Mouse (Mus musculus) MEL (cell line): Measurements from ENCODE around the gene Diaph2. TPM values are rescaled to one million over a fixed set of nuclear protein-coding genes. Genes with fewer than 3 reads are reported as not detected.

Experiments used
- DNase-seq: peaks from one replicate; pipeline ENCODE4 v3.0.0; 2011; ENCODE audit warnings: low read depth, low spot score
- H3K27ac ChIP-seq: 2 replicates; pipeline ENCODE4 v1.5.1; 2012; ENCODE audit warnings: low read depth, mild to moderate bottlenecking, control low read depth, low read length, moderate library complexity; ENCODE audit not compliant: control insufficient read depth
- H3K27me3 ChIP-seq, 2 experiments: fragments of 150-350 bp in 1 of 2; sonication (generic) in 1 of 2; 2 replicates each; pipeline ENCODE4 v1.6.1; 2012; ENCODE audit warnings: low read length in 2 of 2, mild to moderate bottlenecking in 2 of 2, improper control_type of control experiment in 1 of 2, moderate library complexity in 1 of 2; ENCODE audit not compliant: insufficient read depth in 2 of 2, control insufficient read depth in 1 of 2
- H3K36me3 ChIP-seq, 2 experiments: 2 replicates each; pipeline ENCODE4 v1.6.1; 2012 to 2014; ENCODE audit warnings: low read length in 2 of 2, improper control_type of control experiment in 1 of 2, inconsistent platforms in 1 of 2, mild to moderate bottlenecking in 1 of 2; ENCODE audit not compliant: insufficient read depth in 2 of 2, control insufficient read depth in 1 of 2
- H3K4me1 ChIP-seq, 2 experiments: fragments of 150-350 bp in 1 of 2; sonication (generic) in 1 of 2; 2 replicates each; pipeline ENCODE4 v1.6.1; 2012; ENCODE audit warnings: low read length in 2 of 2, improper control_type of control experiment in 1 of 2, mild to moderate bottlenecking in 1 of 2; ENCODE audit not compliant: insufficient read depth in 2 of 2, control insufficient read depth in 1 of 2
- H3K4me3 ChIP-seq, 2 experiments: fragments of 150-350 bp in 1 of 2; sonication (generic) in 1 of 2; 2 replicates each; pipeline ENCODE4 v1.5.1; 2012; ENCODE audit warnings: low read depth in 2 of 2, low read length in 2 of 2, mild to moderate bottlenecking in 2 of 2, moderate library complexity in 2 of 2, control low read depth in 1 of 2, improper control_type of control experiment in 1 of 2; ENCODE audit not compliant: control insufficient read depth in 1 of 2, insufficient read depth in 1 of 2
- H3K79me2 ChIP-seq: 2 replicates; pipeline ENCODE4 v1.6.1; 2012; ENCODE audit warnings: mild to moderate bottlenecking, low read length, moderate library complexity; ENCODE audit not compliant: control insufficient read depth, poor library complexity, insufficient read depth
- H3K9ac ChIP-seq: 2 replicates; pipeline ENCODE4 v1.6.1; 2012; ENCODE audit warnings: low read depth, mild to moderate bottlenecking, control low read depth, low read length, moderate library complexity; ENCODE audit not compliant: control insufficient read depth, poor library complexity, severe bottlenecking
- H3K9me3 ChIP-seq: fragments of 150-350 bp; sonication (generic); replicated peaks from 2 replicates; pipeline ENCODE4 v1.6.1; 2012; ENCODE audit warnings: mild to moderate bottlenecking, low read length, improper control_type of control experiment, moderate library complexity; ENCODE audit not compliant: insufficient read depth
- EP300 ChIP-seq, 2 experiments: IDR thresholded peaks; 2 replicates each; pipeline ENCODE4 v1.6.1; 2011; ENCODE audit warnings: improper control_type of control experiment in 2 of 2, low read length in 2 of 2, low read depth in 1 of 2, mild to moderate bottlenecking in 1 of 2
- JUND ChIP-seq: IDR thresholded peaks from 2 replicates; pipeline ENCODE4 v1.6.1; 2011; ENCODE audit warnings: low read depth, mild to moderate bottlenecking, improper control_type of control experiment, low read length
- MAZ ChIP-seq: IDR thresholded peaks from 2 replicates; pipeline ENCODE4 v1.6.1; 2012; ENCODE audit warnings: low read depth, mild to moderate bottlenecking, inconsistent platforms, low read length, improper control_type of control experiment
- MXI1 ChIP-seq: IDR thresholded peaks from 2 replicates; pipeline ENCODE4 v1.6.1; 2011; ENCODE audit warnings: mild to moderate bottlenecking, low read depth, low read length, improper control_type of control experiment
- MYC ChIP-seq: IDR thresholded peaks from 2 replicates; pipeline ENCODE4 v1.6.1; 2011; ENCODE audit warnings: low read depth, mild to moderate bottlenecking, low read length, improper control_type of control experiment, moderate library complexity
- POLR2A ChIP-seq, 2 experiments: IDR thresholded peaks; 2 replicates each; pipeline ENCODE4 v1.6.1; 2011 to 2012; ENCODE audit warnings: low read length in 2 of 2, mild to moderate bottlenecking in 2 of 2, control low read depth in 1 of 2, improper control_type of control experiment in 1 of 2, low read depth in 1 of 2, moderate library complexity in 1 of 2; ENCODE audit not compliant: control insufficient read depth in 1 of 2, insufficient read depth in 1 of 2, poor library complexity in 1 of 2
- POLR2AphosphoS5 ChIP-seq: IDR thresholded peaks from 2 replicates; pipeline ENCODE4 v1.6.1; 2012; ENCODE audit warnings: low read depth, borderline replicate concordance, mild to moderate bottlenecking, inconsistent platforms, low read length, moderate library complexity, mixed read lengths
- SIN3A ChIP-seq: IDR thresholded peaks from 2 replicates; pipeline ENCODE4 v1.6.1; 2012; ENCODE audit warnings: low read length, improper control_type of control experiment, inconsistent platforms
- TCF12 ChIP-seq: IDR thresholded peaks from 2 replicates; pipeline ENCODE4 v1.6.1; 2014; ENCODE audit warnings: low read depth, mild to moderate bottlenecking, inconsistent platforms, low read length, improper control_type of control experiment, moderate library complexity
- UBTF ChIP-seq: IDR thresholded peaks from 2 replicates; pipeline ENCODE4 v1.6.1; 2012; ENCODE audit warnings: low read depth, mild to moderate bottlenecking, inconsistent platforms, low read length, improper control_type of control experiment, moderate library complexity, borderline replicate concordance; ENCODE audit not compliant: insufficient read depth
- ZC3H11A ChIP-seq: IDR thresholded peaks from 2 replicates; pipeline ENCODE4 v1.6.1; 2012; ENCODE audit warnings: low read depth, mild to moderate bottlenecking, inconsistent platforms, low read length, improper control_type of control experiment
- ZKSCAN1 ChIP-seq: IDR thresholded peaks from 2 replicates; pipeline ENCODE4 v1.6.1; 2012; ENCODE audit warnings: low read depth, mild to moderate bottlenecking, inconsistent platforms, low read length, improper control_type of control experiment, moderate library complexity
- polyA plus RNA-seq, 2 experiments: library from polyadenylated mRNA; stranded (reverse) in 1 of 2; unstranded in 1 of 2; fragments of >175 nt in 1 of 2; fragments of >200 nt in 1 of 2; gene quantifications; 2 replicates each; pipeline versions ENCODE4 v1.2.1 to v1.2.4; 2012; ENCODE audit warnings: low replicate concordance in 2 of 2, low read depth in 1 of 2; ENCODE audit not compliant: insufficient read length in 2 of 2, insufficient read depth in 1 of 2, missing spikeins in 1 of 2
- total RNA-seq: library from RNA; depleted of rRNA; stranded (reverse); fragments of 300-350 nt; gene quantifications from 2 replicates; pipeline ENCODE4 v1.2.3, GENCODE M21; 2012; rRNA removed

Gene Diaph2
- total RNA-seq (not detected in 2 replicates), polyA plus RNA-seq (under 1 TPM in 1 of 2 experiments, not detected in 1; 0.03 TPM)

DNA sequence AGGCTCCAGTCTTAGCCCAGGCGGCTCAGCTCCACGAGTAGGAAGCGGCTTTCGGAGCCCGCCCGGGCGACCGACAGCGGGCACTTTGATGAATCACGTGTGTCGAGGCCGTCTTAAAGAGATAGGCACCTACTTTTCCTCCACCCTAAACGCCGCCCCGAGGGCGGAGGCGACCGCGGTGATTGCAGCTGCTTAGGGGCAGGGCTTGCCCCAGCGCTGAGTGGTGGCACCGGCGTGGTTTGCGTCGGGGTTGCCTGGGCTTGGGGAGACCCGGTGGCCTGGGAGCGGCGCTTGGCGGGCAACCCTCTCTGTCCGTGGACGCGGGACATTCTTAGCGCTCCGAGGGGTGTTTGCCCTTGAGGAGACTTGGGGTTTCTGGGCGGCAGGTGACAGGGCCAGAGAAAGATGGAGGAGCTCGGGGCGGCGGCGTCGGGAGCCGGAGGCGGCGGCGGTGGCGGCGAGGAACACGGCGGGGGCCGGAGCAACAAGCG lies at the start of gene Diaph2:
Diaph2 (plus strand) TSS at position 172 of the 491 bp plus-strand sequence.
- Histone ChIP-seq H3K9ac (no peak within 1 kb of the TSS), H3K36me3 (no peaks in the 10 kb centered on the region; a peak in 1 of 4 replicates), H3K9me3 (no peaks in the 10 kb centered on the region), H3K27ac (no peak within 1 kb of the TSS), H3K27me3 (no peaks in the 10 kb centered on the region), H3K4me3 (no peak within 1 kb of the TSS), H3K79me2 (no peaks in the 10 kb centered on the region), H3K4me1 (no peaks in the 10 kb centered on the region)
- DNase-seq: no peak
- TF ChIP-seq MYC: no peak
- TF ChIP-seq SIN3A: no peak
- no peak for TF ChIP-seq ZKSCAN1
- 0 out of 4 replicates have a peak, but pooled peaks of 1 of the 2 experiments have one; percentile 22 for TF ChIP-seq POLR2A (IDR thresholded peaks at IDR 0.05; ENCODE audit: control insufficient read depth in 1 of 2, insufficient read depth in 1 of 2, low read depth in 1 of 2, low read length in 2 of 2, poor library complexity in 1 of 2)
- no peak for TF ChIP-seq UBTF
- no peak for TF ChIP-seq MXI1

DNA sequence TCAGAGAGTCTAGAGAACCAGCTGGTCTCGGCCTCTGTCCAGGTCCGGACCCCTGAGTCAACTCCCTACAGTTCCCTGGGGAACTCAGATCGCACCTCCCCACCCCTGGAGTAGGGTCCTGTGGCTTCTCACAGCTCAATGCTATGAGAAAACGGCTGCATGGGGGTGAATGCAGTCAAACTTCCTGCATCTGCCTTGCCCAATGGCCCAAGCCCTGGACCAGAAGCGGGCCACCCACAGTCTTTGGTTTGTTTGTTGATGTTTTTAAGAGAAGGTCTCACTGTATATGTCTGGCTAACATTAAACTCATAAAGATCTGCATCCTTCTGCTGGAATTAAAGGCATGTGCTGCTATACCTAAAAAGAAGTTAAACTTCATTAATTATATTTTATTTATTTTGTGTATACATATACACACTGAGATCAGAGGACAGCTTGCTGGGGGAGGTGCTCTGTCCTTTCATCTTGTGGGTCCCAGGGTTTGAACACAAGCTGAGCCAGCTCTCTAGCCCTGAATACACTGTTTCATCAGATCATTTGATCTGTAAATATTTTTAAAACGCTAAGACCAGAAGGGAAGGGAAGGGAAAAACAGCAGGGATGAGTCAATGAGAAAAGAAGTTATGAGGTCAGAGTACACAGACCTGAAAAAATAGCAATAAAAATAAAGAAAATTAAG lies 47.8 kb upstream of the Diaph2 start:
- Histone ChIP-seq H3K9ac (no peak overlapping the region), H3K4me1 (no peaks in the 10 kb centered on the region), H3K4me3 (no peak overlapping the region), H3K36me3 (no peaks in the 10 kb centered on the region), H3K27ac (no peak overlapping the region), H3K27me3 (no peaks in the 10 kb centered on the region), H3K79me2 (no peaks in the 10 kb centered on the region), H3K9me3 (no peaks in the 10 kb centered on the region)
- no peak for DNase-seq
- no peak for TF ChIP-seq POLR2A (IDR thresholded peaks at IDR 0.05; ENCODE audit: control insufficient read depth in 1 of 2, insufficient read depth in 1 of 2, low read depth in 1 of 2, low read length in 2 of 2, poor library complexity in 1 of 2)
- TF ChIP-seq JUND: no peak
- no peak for TF ChIP-seq EP300 (IDR thresholded peaks at IDR 0.05; ENCODE audit: low read depth in 1 of 2, low read length in 2 of 2)
- TF ChIP-seq MYC: no peak
- TF ChIP-seq UBTF: no peak
- TF ChIP-seq POLR2AphosphoS5: no peak
- TF ChIP-seq TCF12: no peak

DNA sequence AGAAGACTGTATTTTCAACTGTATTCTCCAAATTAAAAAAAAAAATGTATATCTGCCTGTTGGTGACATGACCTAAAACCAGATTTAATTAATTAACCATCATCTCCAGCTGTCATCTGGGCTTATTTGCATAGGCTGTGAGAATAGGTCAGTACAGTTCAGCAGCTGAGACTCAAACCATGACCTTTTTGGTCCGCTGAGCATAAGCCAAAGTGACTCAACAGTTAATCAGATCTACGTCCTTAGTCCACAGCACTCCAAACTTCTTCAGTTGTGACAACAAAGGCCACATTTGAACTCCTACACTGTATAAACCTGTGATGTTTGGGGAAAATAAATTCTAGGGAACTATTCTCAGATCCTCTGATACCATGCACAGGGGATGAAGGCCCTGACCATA lies 39.9 kb upstream of the Diaph2 start:
- no peaks in the 10 kb centered on the region for H3K36me3 ChIP-seq
- no peak overlapping the region for H3K4me3 ChIP-seq
- no peaks in the 10 kb centered on the region for H3K79me2 ChIP-seq
- no peaks in the 10 kb centered on the region for H3K27me3 ChIP-seq
- no peak for DNase-seq
- no peaks in the 10 kb centered on the region for H3K9me3 ChIP-seq
- no peak for TF ChIP-seq POLR2A (IDR thresholded peaks at IDR 0.05; ENCODE audit: control insufficient read depth in 1 of 2, insufficient read depth in 1 of 2, low read depth in 1 of 2, low read length in 2 of 2, poor library complexity in 1 of 2)
- no peak for TF ChIP-seq ZC3H11A
- TF ChIP-seq MXI1: no peak
- TF ChIP-seq MAZ: no peak
- H3K27ac ChIP-seq: no peak overlapping the region
- H3K9ac ChIP-seq: no peak overlapping the region
- no peaks in the 10 kb centered on the region for H3K4me1 ChIP-seq
